In genomic region chr11:59421967-59422366, GRCm38 (mm10) we compare ENCODE assay signal across 14 mouse cellular contexts. TPM values are rescaled to one million over a fixed set of nuclear protein-coding genes. Genes with fewer than 3 reads are reported as not detected.
DNase-seq lines count a peak whose midpoint lies in the region; ATAC-seq lines count a peak whose summit lies in the region.
"Had no signal": no experiment of that assay in that cellular context is flagged by ENCODE, and none has a peak within 500 bp of the region (broad histone marks: within the 10 kb centered on the region; RNA-seq: fewer than 3 reads in every experiment).

No protein-coding gene starts in this region.

- ATAC-seq in frontal cortex, adult (ENCODE audit: low TSS enrichment): peak; percentile 54; the same call in 1 of the 2 replicates
- ATAC-seq in granulocyte monocyte progenitor cell, adult 5-6 weeks (replicated peaks; ENCODE audit: poor library complexity, severe bottlenecking): peak; percentile 34
- ATAC-seq: forebrain, embryonic 16.5 days; midbrain, embryonic 15.5 days had no signal

- no peak for DNase-seq in frontal cortex, postnatal 25 days (ENCODE audit: low spot score in 2 of 2)
- DNase-seq in kidney, postnatal 10 days: peak; percentile 35
- no peak for DNase-seq in kidney, adult 8-10 months
- peak; percentile 91 for DNase-seq in 416B (ENCODE audit: low read depth)
- DNase-seq in ovary, postnatal 10 days (ENCODE audit: low spot score): no peak
- no peak for DNase-seq in cerebellum, adult 11-12 months
- DNase-seq: cerebellum, postnatal 10 days had no signal

RNA-seq across cellular contexts. Expression of gene Jmjd4, which starts 27.9 kb away (rescaled TPM):
- total RNA-seq in granulocyte monocyte progenitor cell, adult 5-6 weeks (2014; fragmentation: Nextera tagmentation): 4.3 and 6.0 TPM in 2 replicates
- total RNA-seq in granulocyte monocyte progenitor cell, adult 5-6 weeks (2017): 4.3 and 5.6 TPM in 2 replicates

RNA-seq across cellular contexts. Expression of gene Snap47, which starts 29.0 kb away (rescaled TPM):
- total RNA-seq in granulocyte monocyte progenitor cell, adult 5-6 weeks (2014; fragmentation: Nextera tagmentation): 5.9 and 6.0 TPM in 2 replicates
- 4.8 and 7.1 TPM in 2 replicates for total RNA-seq in granulocyte monocyte progenitor cell, adult 5-6 weeks (2017)

RNA-seq across cellular contexts. Expression of gene Prss38, which starts 46.5 kb away (rescaled TPM):
- not detected in 2 replicates for total RNA-seq in granulocyte monocyte progenitor cell, adult 5-6 weeks (2014; fragmentation: Nextera tagmentation)
- total RNA-seq in granulocyte monocyte progenitor cell, adult 5-6 weeks (2017): not detected in 2 replicates
- total RNA-seq: gastrocnemius, postnatal 4 days; layer of hippocampus, adult 18-20 months; neutrophil, adult 5-6 weeks had no signal

RNA-seq across cellular contexts. Expression of gene Zfp867, which starts 50.3 kb away (rescaled TPM):
- 2.8 and 3.4 TPM in 2 replicates for total RNA-seq in granulocyte monocyte progenitor cell, adult 5-6 weeks (2014; fragmentation: Nextera tagmentation)
- 1.5 and 2.9 TPM in 2 replicates for total RNA-seq in granulocyte monocyte progenitor cell, adult 5-6 weeks (2017)

Comparison
In these comparisons a context has a peak if more than half of its experiments do, and no peak if none do; other contexts are left out.
1. DNase-seq: peak in kidney, postnatal 10 days (single experiment) and 416B (single experiment); none in frontal cortex, postnatal 25 days (0 of 2), kidney, adult 8-10 months (0 of 2), ovary, postnatal 10 days (single experiment) and cerebellum, adult 11-12 months (single experiment).